Mouse (Mus musculus) adipocyte (in vitro differentiated cells): ENCODE measurements around the gene Six1.
"Not testable (repeated sequence)": the region's sequence is repeated elsewhere in the genome, so short reads cannot be mapped to it uniquely, and the experiment has no call there.

ENCODE experiments used
- DNase-seq: peaks from one replicate; pipeline ENCODE4 v3.0.0-alpha.2; 2016; ENCODE audit warnings: low spot score

Six1 gene

GRCm38 (mm10) chr12:73053668-73054241 lies at the start of gene Six1:
Gene Six1 (minus strand): TSS chr12:73053887.
- peak; percentile 86 for DNase-seq

- DNase-seq = peak; percentile 56
Observed at GRCm38 (mm10) chr12:73098593-73098992, 44.9 kb upstream of the Six1 start.

DNA sequence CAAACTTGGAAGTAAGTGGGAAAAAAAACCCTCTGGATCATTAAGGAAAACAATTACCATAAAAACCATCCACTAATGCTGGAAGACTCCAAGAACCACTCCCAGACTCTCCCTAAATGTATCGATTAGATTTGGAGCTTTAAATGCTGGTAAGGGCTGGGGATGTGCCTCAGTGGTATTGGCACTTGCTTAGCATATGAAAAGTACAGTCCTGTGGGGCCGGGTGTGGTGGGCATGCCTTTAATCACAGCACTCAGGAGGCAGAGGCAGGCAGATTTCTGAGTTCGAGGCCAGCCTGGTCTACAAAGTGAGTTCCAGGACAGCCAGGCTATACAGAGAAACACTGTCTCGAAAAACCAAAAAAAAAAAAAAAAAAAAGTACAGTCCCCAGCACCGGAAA lies 42.5 kb upstream of the Six1 start:
- DNase-seq = not testable (repeated sequence)

DNA sequence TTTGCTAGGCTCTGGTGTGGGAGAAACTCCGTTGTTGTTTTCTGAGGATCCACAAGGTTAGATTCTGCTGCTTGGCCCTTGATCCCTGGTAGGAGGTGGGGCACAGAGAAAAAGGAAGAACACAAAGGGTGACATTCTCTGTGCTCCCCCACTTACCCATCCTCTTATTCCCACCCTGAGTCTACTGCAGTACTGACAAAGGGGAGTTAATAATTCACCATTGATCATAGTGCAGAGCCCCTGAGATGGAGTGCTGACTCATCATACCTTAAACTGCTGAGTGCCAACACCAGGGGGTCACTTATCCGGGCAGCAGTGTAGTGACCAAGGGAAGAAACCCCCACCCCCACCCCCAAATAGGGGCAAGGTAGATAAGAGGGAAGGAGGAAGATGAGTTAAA lies 40.9 kb upstream of the Six1 start:
- DNase-seq = no peak

- DNase-seq = no peak
Observed at GRCm38 (mm10) chr12:73094189-73094588, 40.5 kb upstream of the Six1 start.

DNA sequence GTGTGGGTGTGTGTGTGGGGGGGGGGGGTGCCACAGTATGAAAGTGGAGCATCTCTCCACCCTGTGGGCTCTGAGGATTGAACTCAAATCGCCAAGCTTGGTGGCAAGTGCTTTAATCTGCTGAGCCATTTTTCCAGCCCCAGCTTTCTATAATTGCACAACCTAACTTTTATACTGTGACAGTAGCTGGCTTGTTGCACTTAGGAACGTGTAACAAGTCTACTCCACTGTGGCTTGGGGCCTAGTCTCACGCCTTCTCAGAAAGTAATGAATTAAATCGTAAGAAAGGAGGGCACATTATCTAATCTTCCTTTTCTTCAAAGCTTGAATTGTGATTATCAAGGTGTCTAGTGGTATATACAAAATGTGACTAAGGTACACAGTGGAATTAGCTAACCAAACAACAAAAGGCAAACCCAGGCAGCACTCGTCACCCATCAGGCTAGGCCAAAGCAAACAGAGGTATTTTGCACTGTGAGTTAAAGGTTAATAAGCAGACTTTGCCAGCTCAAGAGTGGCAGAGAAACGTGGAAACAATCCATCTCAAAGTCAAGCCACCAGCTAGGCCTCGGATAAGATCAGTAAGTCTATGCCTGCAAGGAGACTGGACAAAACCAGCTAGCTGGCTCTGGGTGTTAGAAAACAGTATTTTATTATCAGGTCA lies 37.1 kb upstream of the Six1 start:
- DNase-seq = peak; percentile 60

DNA sequence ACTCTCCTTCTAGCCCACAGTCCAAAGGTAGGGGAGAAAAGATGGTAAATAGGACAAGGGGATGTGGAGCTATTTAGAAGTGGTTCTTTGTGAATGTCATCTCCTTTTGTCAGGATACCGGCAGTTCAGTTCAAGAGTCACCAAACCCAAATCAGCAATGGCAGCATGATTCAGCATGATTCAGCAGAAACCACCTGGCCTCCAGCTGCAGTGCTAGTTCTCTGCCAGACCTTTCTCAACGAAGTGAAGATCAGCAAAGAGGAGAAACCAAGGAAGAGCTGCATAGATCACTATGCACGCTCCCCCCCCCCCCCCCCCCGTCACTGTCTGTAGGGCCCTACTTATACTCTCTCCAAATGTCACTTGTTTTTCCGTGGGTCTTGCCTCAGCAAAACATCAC lies 35.2 kb upstream of the Six1 start:
- peak; percentile 15 for DNase-seq

GRCm38 (mm10) chr12:73088500-73088899 lies 34.8 kb upstream of the Six1 start:
- no peak for DNase-seq

GRCm38 (mm10) chr12:73087086-73087485 lies 33.4 kb upstream of the Six1 start:
- no peak for DNase-seq

DNA sequence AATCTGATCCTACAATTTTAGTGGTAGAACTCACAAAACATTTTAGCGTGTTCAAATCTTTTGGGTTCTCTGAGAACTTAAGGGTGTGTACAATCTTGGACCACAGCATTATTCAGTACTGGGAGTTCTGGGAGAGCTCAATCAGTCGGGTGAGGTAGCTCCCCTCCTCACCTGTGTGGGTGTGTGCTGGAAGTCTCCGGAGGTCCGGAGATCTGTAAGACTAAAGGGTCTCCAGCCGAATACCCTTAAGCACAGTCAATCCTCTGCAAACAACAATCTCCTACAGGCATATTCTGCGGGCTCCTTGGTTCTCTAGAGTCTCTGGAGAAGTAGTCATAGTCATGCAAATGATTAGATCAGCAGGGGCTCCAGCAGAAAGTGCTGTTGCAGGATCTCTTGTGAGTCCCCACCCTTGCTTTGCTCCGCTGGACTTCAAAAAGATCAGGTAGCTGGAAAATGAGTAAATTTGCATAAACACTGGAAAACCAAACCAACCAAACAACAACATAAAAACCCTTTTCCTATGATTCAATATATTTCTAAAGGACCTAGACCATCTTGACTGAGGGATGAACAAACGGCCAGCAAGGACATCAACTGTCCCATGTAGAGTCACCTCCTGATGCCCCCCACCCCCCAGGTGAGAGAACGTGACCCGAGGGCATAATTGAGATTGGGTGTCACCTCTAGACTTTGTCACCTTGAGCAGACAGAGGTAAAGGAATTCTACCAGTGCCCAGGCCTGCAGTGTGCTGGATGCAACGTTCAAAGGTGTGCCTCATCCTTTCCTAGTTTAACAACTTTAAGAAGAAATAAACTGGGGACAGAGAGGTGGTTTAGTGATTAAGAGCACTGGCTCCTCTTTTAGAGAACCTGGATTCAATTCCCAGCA lies 32.3 kb upstream of the Six1 start:
- DNase-seq = no peak

DNA sequence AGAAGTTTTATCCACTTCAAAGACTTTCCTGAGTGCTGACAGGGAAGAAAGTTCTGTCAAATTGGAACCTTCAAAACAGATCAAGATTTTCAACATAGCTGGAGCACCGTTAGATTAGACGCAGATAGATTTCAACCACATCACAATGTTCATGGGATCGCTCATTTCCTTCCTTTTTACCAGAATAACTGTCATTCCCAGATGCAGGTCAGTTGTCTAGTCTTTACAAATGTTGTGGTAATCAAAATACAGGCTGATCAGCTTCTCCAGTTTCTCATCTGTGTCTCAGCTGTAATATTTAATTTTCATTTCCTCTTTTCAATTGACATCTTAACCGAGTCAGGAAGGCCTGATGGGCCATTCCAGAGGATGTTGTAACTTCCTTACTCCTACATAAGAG lies 30.1 kb upstream of the Six1 start:
- no peak for DNase-seq

GRCm38 (mm10) chr12:73081828-73082227 lies 28.1 kb upstream of the Six1 start:
- DNase-seq = not testable (repeated sequence)

DNA sequence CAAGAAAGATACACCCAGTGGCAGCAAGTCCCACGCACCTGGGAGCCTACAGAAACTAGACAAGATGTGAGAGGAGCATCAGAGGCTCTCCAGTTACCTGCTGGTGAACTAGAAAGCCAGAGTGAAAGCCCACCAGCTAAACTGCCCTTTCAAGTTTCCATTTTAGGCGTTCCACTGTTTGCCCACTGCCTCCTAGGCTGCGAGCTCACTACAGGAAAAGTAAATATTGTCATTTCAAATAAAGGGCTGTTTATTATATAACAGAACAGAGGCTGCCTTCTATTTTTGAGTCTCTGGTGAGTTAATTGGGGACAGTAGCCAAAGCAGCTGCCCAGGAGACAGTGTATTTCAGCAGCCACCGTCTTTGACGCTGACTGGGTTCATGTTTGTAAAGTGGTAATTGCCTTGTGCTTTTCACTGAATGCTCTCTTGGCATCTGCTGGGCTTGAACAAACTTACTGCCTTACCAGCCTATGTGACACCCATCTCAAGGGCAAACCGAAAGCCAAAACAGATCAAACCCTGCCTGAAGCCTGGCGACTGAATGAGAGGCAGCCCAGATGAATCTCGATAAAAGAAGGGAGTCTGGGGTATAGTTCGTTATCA lies 7.2 kb upstream of the Six1 start:
- no peak for DNase-seq

- DNase-seq = no peak
Observed at GRCm38 (mm10) chr12:73057492-73057891, 3.8 kb upstream of the Six1 start.

- peak; percentile 39 for DNase-seq
Observed at GRCm38 (mm10) chr12:73055451-73055850, 1.8 kb upstream of the Six1 start.

DNA sequence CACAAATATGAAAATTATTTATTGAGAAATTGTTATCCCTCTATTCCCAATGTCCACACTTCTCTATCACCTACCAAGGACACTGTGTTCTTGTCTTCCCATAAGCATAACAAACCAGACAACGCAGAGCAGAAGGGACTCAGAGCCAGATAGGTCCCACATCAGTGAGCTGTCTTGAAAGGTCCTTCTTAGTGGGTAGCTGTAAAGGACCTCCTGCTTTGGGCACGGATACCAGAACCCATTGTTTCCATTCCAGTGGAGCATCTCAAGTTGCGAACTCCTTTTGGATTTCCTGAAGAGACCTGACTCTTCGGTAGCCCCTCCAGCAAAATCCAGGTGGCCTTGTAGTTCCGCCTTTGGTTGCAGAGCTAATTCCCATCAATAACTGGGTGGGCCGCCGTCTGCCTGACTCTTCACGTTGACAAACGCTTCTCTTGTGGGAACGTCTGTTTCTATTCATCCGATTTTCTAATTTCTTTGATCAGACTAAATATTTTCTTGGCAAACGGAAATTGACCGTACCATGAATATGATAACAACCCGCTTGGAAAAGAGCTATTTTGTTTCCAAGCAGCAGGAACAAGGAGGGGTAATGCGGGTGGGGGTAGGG lies 994 bp upstream of the Six1 start:
- DNase-seq = no peak

- DNase-seq = no peak
Observed at GRCm38 (mm10) chr12:73052651-73053591, 766 bp downstream of the Six1 start.

DNA sequence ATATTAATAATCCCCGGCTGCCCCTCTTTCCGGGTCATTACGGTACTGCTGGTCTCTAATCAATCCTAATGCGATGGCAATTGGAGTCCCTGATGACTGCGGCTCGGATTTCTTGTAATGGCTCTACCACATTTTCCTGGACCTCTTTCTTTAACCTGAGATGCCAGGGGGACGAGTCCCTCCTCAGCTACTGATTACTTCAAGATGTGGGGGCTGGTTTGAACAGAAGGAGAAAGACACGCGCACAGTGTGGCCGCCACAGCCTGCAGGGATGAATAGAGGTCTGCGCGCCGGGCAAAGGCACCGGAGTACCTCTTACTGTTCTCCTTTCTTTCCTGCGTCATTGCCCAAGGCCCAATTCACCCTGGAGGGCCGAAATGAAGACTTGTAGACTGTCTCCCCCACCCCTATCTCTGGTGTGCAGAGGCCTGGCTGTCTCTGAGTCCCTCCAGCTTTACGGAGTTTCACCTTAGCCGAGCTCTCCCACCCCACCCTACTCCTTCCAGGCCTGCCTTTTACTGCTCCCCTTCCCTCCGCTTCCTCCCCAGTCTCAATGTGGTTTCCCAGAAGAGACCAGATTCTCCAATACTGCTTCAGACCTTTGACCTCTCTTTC lies 1.5 kb downstream of the Six1 start:
- DNase-seq = no peak

DNA sequence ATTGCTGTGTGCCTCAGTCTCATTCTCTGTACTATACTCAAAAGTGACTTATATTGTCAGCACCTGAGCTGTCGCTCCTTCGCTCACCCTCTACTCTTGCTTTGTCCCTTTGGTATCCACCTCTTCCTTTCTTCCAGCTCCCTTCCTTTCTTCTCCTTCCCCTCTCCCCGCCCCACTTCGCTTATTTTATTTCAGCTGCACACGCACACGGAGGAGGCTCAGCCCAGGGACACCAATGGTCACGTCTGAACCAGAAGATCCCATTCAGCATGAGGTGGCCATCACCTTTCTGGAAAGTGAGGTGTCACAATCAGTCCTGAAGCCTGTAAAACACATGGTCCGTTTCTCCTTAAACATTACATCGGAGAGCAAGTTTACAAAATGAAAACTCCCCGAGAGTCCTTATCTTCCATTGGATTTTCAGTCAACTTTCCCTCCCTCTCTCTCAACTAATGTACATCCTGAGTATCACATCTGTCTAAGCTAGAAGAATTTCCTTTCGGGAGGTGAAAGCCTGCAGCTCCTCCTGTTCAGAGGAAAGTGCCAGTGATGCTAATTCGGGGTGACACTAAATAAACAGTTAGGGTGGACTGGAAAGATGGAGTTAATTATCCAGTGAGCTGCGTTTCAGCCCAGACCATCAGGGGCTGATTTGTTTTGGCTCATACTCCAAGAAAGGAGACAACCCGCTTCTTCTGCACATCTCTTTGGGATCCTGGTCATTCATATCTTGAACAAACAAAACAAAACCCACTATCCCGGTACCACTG lies 2.7 kb downstream of the Six1 start:
- DNase-seq = no peak

DNA sequence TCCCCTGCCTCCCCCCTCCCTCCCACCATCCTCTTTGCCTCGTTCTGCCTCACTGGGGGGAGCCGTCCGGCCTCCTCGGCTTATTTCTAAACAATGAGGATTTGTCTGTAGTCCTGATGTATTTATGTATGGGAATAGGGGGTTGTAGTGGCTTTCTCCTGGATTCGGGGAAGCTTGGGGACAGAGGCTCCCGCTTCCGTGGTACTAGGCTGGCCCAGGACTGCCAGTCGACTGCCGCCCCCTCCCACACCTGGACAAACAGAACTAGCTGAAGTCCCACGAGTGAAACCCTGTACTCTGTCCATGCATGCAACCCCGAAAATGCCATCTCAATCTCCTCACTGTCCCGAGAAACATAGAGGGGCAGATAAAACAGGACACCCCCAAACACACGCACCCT lies 3.4 kb downstream of the Six1 start:
- no peak for DNase-seq
